Mouse (Mus musculus): Measurements from ENCODE around the gene Ndufb6.
A peak's percentile ranks its signal among the peaks of the same experiment; 100 is the strongest.
"Not testable (repeated sequence)": the region's sequence is repeated elsewhere in the genome, so short reads cannot be mapped to it uniquely, and the experiment has no call there.

The Ndufb6 gene

GRCm38 (mm10) chr4:40279276-40279900 is at the start of gene Ndufb6:
Ndufb6 (minus strand) TSS chr4:40279421.
- peak; percentile 98 for DNase-seq

GRCm38 (mm10) chr4:40327161-40327560 is 47.9 kb upstream of the Ndufb6 start:
- DNase-seq, result no peak

DNA sequence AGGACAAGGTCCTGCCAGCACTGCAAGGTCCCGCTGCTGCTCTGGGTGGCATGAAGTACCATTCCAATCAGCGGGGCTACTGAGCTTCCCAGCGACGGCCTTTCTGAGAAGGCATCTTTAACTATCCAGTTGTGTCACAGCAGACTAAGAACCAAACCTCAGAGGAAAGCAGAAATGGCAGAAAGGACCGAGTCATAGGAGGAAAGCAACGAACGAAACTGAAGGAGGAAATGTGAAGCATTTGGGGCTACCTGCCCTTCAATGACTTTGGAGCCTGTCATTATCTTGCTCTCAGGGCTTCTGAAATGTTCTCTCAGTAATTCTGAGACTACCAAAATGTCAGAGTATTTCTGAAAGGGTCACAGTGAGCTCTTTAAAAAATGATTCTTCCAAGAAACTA is 45.4 kb upstream of the Ndufb6 start:
- DNase-seq, result no peak

GRCm38 (mm10) chr4:40317404-40317803 is 38.2 kb upstream of the Ndufb6 start:
- DNase-seq, result no peak

GRCm38 (mm10) chr4:40313026-40313425 is 33.8 kb upstream of the Ndufb6 start:
- DNase-seq, result no peak

DNA sequence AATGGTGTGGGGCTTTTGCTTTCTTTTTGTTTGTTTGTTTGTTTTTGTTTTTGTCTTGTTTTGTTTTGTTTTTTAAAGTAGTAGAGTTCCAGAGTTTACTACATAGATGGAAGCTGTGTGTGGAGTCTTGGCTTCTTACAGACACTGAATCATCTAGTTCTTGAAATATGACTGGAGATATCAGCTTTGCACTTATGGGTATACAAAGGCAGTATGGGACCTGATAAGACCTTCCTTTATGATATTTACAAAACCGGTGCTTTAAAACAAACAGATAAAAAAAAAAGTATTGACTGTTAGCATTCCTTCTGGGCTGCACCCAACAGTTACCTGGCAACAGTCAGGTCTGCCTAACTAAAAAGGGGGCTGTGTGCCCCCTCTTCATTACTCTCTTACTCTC is 33.0 kb upstream of the Ndufb6 start:
- DNase-seq, result no peak

DNA sequence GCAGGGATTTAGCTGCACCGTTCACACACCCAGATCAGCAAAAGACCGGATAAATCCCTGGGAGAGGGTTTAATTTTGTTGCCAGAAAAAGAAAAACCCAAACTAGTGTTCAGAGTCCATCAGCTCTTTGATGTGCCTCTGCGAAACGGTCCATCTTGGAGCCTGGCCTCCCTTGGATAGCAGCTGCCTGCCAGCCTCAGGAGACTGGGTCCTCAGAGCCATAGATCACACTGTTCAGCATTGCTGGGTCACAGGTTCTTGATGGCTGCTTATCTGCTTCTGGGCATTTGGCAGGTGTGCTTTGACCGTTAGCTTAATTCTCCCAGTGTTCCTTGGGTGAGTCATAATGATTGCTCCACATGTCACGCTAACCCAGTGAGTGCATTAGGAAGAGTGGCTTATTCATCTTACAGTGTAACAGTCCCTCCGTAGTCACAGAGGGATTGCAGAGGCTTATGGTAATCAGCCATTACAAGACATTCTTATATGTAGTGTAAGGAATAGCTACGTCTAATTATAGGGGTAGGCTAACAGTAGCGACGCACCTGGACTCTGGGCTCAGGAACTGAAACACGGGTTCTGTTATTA is 31.7 kb upstream of the Ndufb6 start:
- DNase-seq, result no peak

GRCm38 (mm10) chr4:40309682-40310081 is 30.5 kb upstream of the Ndufb6 start:
- no peak for DNase-seq

DNA sequence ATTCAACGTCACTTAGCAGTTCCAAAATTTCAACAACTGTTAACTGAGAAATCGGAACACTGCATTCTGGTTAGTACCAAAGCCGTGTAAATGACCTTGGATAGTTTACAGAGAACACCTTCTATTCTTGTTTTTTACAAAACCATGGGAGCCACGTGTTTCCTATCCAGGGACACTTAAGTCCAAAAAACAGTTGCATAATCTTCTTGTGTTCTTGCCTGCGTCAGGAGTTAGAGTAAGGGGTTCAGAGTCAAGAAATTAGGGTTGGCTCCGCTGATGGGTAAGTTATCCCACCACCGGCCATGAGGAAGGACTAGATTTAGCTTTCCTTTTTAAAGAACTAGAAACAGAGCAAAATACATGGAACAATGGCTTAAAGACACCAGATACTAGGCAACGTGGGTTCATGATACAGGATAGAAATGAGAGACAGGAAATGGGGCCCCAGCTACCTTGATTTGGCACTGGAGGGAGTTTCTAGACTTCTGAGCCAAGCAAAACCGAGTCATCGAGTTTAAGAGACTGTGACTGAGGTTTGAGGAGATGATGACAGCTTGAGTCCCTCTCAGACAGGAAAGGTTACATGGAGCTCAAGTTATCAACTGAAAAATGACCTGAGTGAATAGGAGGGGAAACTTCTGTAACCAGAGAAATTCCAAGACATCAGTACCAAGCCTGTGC is 23.4 kb upstream of the Ndufb6 start:
- no peak for DNase-seq

DNA sequence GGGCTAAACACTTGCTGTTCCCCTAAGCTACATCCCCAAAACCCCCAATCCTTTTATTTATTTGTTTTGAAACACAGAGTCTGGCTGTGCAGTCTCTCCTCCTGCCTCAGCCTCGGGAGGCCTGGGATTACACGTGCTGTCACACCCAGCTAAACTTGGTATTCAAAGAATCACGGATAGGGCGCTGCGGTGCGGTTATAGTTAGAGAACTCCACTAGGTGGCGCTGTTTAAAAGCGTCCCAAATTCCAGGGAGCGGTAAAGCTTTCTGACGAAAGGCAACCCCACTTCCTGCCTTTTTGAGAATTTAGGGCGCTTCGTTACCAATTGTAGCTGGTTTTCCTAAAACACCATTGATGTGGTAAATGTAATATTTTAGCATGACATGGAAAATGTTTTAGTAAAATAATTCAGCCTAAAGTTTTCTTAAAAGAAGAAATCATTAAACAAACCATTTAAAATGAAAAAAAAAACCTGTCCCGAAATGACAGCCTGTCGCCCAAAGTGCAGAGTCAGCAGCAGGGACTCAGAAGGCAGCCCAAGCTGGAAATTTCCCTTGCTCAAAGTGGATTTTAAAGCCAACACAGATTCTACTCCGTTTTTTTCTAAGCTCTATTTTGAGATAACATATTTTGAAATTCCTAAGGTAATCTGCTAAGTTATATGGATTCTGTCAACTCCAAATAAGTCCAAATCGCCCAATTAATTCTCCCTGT is 22.0 kb upstream of the Ndufb6 start:
- DNase-seq, result peak; percentile 76

DNA sequence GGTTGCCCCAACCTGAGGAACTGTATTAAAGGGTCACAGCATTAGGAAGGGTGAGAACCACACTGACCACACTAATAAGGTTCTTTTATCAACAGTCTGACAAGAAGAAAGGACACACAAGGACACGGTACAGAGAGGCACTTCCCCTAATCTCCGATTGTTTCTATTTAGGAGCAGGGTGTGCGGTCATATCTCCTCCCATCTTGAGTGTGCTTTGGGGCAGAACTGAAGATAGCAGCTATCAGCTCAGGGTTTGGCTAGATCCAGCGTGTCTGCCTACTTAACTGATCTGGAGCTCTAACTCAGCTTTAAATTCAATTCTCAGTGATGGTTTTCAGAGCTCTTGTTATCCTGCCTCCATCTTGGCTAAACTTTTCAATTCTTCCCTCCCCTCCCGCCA is 19.9 kb upstream of the Ndufb6 start:
- no peak for DNase-seq

- not testable (repeated sequence) for DNase-seq
Observed at GRCm38 (mm10) chr4:40291511-40291910, 12.3 kb upstream of the Ndufb6 start.

GRCm38 (mm10) chr4:40289046-40289445 is 9.8 kb upstream of the Ndufb6 start:
- DNase-seq, result no peak

GRCm38 (mm10) chr4:40287415-40287814 is 8.2 kb upstream of the Ndufb6 start:
- DNase-seq, result no peak

- DNase-seq, result peak; percentile 85
Observed at GRCm38 (mm10) chr4:40285582-40285981, 6.4 kb upstream of the Ndufb6 start.

GRCm38 (mm10) chr4:40278880-40279275 is 343 bp downstream of the Ndufb6 start:
- no peak for DNase-seq

DNA sequence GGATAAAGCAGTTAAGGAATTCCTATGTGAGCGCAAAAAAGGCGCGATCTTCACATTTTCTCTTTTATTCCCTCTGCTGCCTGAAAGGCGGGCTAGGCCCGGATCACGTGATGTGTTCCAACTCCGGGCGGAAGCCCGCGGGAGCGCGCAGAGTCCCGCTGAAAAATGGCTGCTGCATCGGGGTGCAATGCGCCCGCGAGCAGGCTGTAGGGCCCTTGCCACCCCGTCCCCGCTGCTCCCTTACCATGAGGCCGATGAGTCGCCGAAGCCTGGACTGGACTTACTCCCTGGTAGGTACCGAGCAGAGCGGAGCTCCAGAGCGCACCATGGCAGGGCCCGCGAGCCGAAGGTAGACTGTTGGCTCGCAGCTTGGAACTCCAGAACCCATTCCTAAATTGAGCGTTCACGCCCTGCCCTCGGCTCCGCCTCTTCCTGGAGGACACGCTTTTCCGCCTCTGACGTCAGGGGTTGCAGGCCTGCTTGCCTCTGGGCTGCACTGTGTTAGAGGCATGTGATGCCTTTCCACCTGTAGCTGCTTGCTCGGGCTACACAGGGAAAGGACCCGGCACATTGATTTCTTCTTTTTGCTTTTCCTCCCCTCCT is 9.7 kb downstream of the Ndufb6 start, which contains the start of the genes Smim27 and Topors:
TSS of gene Smim27 (plus strand) at position 150 of the 603 bp plus-strand sequence.
TSS of gene Topors (minus strand) at position 421 of the 603 bp plus-strand sequence.
- DNase-seq, result peak; percentile 95

GRCm38 (mm10) chr4:40268835-40269234 is 10.4 kb downstream of the Ndufb6 start:
- DNase-seq, result no peak

GRCm38 (mm10) chr4:40268204-40268813 is 10.9 kb downstream of the Ndufb6 start:
- DNase-seq, result peak; percentile 92

DNA sequence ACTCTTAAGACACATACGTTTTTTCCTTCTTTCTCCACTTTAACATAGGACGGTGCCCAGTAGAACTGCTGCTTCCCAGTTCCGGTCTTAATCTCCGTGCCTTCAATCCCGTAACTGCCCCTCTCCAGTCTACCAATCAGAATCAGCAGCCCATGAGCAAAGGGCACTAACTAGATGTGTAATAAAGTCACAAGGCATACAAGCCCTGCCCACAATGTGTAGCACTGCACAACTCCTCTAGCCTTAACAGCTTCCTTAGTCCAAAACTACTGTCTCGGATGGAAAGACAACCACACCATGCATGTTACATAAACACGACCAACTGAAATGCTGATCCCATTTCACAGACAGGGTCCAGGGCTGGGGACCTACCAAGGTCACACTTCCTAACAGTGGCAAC is 11.5 kb downstream of the Ndufb6 start:
- peak; percentile 5 for DNase-seq

GRCm38 (mm10) chr4:40264321-40264720 is 14.9 kb downstream of the Ndufb6 start:
- peak; percentile 26 for DNase-seq

DNA sequence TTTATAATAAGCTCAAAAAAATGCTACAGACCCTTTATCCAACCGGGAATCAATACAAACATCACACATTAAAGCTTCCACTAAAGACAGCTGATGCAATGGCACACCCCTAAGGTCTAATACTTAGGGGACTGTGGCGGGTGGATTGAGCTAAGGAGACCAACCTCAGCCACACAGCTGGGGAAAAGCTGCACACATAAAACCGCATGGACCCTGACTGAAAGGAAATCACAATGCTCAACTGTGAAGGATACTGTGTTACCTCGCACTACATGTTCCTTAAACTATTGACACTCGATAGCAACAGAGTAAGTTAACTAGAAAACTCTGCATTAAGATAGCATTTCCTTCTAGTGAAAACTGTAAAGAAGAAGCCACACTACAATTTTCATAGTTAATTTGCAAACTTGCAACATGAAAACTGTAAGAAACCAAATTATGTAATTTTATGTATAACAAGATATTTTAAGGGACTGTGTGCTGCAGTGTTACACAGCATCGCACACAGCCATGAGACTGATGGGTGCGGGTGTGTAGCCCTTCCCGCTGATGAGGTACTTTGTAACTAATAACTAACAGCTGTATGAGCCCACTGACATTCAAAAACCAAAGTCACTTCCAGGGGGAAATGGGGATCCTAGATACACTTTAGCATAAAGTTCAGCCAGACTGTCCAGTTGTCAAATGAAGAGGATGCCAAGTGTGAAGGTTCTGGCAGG is 24.7 kb downstream of the Ndufb6 start:
- no peak for DNase-seq
